Mouse (Mus musculus) adrenal gland, adult 8-10 months (tissue): ENCODE results near the gene Odf3l2. TPM values are rescaled to one million over a fixed set of nuclear protein-coding genes. Genes with fewer than 3 reads are reported as not detected.

ENCODE experiments used
- DNase-seq: peaks from one replicate; pipeline ENCODE4 v3.0.0; 2022
- total RNA-seq, 4 experiments: library from RNA; stranded (reverse); gene quantifications; 2 replicates each; pipeline ENCODE4 v1.2.4; 2022

Odf3l2 gene
- total RNA-seq, 4 experiments from 2014 or later = not detected

DNA sequence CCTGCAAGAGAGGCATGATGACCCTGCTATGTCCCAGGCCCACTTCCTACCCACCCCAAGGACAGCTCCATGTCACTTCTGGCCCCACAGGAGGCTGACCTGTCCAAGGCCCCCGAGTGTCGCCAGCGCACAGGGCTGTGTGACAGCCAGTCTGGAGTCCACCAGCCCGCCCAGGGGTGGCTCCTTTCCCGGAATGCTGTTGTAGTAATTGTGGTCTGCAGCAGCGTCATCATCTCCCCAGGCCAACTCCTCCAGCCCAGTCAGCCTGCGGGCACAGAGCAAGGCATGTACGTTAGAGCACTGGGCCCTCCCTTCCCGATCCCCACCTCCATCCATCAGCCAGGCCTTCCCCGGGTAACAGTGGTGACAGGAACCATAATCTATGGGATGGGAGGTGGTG lies 19.4 kb downstream of the Odf3l2 start:
- no peak for DNase-seq

DNA sequence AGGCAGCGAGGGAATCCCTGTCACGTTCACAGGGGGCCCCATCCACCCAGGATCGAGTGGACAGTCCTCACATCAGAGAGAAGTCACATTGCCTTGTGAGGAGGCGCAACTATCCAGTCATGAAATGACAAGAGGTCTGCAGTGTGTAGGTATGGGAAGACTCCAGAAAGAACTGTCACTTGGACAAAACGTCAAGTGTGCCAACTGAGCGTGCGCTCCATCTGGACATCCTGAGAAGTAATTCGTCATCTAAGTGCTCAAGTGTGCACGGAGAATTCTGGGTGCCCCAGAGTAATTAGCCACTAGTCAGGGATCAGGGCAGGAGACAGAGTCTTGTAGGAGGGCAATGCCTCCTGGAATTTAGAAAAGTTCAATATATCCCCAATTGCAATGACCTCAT lies 20.1 kb downstream of the Odf3l2 start:
- no peak for DNase-seq

DNA sequence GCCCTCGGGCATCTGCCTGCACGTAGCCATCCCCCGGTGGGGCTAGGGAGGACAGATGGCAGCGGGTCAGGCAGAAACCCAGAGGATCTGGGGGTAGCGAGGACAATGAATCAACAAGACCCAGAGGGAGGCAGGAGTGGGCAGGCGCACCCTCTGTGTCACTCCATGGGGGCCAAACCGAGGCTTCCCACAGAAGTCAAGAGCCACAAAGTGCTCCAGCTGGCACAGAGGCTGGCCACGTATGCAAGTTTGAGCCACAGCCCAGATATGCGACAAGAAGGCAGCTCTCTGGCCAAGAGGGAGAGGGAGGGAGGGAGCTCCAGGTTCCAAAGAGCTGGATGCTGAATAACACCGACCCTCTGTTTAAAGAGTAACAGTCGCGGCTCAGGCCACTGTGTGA lies 21.6 kb downstream of the Odf3l2 start:
- no peak for DNase-seq

DNA sequence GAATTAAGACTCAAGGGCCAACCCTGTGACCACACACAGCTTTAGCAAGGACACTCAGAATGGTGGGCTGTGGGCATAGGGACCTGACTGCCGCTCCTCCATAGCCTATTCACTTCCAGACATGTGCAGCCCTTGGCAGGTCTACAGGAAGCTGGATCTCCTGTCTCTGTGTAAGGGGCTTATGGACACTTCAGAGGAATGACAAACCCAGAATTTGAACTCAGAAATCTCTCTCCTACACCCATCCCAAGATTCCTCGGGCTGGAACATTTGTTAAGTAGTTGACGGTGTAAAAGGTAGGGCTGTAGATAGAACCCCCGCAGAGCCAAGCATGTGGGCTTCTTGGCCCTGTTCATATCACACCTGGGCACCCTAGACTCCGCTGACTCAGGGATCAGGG lies 29.2 kb downstream of the Odf3l2 start:
- no peak for DNase-seq

DNA sequence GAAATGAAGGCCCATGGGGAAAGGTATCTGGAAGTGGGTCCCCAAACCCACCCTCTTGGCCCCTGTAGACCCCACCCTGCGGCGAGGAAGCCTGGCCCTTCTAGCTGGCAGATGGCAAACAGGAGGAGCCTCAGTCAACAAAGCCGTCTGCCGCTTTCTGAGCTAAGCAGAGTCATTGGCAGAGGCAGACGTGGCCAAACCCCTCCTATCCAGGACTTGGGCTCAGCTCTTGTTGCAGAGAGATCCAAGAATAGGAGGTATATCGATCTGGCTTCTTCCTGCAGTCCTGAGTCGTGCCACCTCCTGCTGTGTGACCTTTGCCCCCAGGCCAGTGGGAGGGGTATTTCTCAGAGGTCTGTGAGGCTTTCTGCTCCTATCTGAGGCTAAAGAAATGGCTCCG lies 29.7 kb downstream of the Odf3l2 start:
- DNase-seq = no peak

DNA sequence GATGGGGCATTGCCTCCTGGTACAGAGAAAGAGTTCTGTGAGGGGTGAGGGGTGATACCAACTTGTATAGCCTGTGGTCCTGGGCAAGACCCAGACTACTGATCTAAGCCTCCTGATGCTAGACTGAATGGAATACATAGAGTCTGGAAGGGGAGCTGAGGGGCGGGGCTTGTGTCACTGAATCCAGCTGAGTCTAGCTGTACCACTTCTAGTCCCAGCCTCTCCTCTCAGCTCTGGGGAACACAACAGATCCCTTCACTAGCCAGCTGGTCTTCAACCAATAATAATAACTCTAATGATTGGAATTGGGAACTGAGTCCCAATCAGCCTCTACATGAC lies 31.3 kb downstream of the Odf3l2 start:
- DNase-seq = no peak

DNA sequence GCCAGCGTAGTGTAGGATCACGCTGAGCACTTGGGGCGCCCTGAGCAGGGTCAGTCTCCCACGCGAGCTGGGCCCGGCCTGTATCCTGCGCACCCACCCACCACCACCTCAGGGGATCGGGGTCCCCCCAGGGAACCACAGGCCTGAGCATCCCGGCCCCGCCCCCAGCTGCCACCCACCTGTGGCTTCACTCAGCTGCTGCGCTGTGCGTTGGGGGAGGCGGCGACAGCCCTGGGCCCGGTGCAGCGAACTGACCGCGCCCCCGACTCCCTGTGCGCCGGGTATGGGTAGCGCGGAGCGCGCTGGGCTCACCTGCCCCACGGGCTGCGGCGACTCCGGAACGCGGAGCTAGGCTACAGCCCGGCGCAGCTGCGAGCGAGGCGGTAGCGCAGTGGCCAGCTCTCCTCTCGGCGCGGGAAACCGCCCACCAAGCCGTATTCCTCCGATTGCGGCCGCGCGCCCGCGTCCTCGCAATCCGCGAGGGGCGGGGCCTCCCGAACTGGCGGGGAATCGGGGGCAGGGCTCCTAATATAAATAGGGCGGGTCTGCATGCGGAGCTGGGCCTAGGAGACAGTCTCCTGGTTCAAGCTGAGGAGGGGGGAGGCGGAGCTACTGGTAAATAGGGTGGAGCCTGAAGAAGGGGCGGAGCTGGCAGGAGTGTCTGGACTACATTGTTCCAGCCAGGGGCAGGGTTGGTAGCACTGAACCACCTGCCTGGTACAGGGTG lies 31.8 kb downstream of the Odf3l2 start, which contains the start of gene C2cd4c:
Gene C2cd4c (minus strand): TSS at position 448 of the 727 bp plus-strand sequence.
- DNase-seq = no peak

DNA sequence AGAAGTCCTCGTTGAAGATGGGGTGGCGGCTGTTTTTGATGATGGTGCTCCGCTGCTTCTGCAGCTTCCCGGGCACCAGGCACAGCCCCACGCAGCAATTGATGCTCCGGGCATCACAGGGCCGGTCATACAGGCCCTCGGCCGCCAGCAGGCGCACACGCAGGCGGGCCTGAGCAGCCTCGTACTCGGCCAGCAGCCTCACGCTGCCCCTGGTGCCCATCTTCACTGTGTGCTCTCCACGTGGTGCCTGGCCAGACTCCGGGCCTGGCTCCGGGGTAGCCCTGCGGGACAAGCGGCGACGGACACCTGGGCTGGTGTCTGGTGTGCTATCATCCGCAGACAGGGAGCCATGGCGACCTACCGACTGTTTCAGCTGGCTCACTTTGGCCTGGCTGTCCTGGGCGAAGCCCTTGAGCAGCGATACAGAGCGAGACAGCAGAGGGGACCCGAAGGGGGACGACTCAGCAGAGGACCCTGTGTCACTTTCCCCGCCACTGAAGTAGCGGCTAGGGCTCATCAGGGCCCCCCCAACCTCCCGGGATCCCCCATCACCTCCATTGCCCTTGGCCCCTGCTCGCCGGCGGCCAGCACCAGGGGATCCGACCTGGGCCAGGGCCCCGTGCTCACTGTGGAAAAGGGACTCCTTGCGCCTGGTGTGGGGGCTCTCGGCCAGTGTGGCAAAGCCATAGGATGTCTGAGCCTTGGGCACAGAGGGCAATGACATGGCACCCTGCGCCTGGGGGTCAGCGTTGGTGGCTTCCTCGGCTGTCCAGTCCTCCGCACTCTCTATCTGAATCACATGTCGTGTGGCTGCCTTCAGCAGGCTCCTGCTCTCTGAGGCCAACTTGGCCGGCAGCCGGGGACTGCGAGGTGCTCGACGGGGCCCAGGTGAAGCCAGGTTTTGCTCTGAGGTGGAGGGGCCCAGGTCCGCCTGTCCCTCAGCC lies 33.1 kb downstream of the Odf3l2 start:
- DNase-seq = no peak

DNA sequence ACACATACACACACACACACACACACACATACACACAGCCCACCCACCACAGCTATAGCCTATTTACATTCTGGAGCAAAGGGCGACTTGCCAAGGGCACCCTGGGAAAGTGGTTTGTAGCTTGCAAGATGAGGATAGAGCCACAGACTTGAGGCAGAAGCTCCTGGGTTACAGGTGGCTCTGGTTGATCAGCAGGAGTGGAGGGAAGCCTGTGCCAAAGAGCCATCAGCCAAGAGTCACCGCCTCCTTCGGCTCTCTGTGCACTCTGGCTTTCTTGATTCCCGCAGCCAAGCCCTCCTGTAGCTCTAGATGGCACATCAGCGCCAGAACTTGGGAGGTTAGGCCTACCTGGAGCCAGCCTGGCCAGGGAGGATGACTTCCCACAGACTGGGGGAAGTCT lies 34.2 kb downstream of the Odf3l2 start:
- no peak for DNase-seq

DNA sequence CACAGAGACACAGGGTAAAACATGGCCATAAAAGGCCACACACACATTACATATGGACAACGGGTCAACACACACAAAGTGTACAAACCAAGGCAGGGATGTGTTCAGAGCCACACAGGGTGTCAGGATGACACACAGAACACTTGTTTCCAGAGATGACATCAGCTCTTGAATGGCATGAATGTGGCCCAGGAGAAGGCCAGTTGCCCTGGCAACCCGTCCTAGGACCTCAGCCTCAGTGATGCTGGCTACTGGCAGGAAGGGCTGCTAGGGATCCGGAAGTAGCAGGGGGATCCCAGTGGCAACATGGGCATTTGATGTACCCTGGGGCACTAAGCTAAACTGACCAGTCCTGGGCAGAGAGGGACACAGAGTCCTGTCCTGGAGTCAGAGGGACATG lies 36.3 kb downstream of the Odf3l2 start:
- no peak for DNase-seq

DNA sequence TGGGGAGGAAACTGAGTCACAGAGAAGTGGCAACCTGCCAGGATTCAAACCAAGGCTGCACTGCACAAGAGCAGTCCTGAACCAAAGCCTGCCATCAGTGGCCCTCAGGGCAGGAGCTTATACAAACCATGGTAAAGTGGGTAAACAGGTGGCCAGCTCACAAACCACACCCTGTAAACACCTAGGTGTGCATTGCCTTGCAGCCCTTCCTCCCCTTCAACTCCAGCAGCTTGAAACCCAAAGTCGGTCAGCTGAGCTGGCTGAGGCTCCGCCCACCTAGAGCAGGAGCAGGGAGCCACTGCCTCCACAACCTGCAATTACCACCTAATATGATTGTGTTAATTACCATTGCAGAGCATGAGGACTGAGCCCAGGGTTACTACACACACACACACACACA lies 37.6 kb downstream of the Odf3l2 start:
- no peak for DNase-seq

DNA sequence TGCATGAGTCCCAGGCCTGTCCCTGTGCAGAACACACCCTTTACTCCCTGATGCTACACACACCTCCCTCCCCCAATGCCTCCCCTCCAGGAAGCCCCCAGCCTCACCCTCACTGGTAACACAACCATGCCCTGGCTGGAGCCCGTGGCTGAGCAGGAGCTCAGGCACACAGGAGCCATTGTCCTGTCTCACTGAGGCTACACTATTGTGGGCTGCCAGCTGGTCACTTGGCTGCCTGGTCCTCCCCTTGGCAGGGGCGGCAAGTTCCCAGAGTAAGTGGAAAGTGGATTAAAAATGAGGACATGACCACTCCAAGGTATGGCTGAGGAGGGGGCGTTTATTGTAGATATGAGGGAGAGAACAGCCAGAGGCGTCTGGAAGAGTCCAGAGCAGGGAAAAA lies 39.0 kb downstream of the Odf3l2 start:
- no peak for DNase-seq

DNA sequence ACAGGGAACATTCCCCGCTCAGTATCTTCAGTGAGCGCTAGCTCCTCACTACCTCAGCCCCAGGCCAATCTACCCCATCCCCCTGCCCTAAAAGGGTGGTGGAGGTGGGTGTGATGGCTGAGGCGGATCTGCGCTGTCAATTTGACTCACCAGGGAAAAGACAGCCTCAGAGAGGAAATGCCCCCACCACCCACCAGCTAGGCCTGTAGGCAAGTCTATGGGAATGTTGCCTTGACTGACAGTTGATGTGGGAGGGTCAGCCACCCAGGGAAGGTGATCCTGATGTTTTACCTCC lies 47.7 kb downstream of the Odf3l2 start:
- DNase-seq = no peak

DNA sequence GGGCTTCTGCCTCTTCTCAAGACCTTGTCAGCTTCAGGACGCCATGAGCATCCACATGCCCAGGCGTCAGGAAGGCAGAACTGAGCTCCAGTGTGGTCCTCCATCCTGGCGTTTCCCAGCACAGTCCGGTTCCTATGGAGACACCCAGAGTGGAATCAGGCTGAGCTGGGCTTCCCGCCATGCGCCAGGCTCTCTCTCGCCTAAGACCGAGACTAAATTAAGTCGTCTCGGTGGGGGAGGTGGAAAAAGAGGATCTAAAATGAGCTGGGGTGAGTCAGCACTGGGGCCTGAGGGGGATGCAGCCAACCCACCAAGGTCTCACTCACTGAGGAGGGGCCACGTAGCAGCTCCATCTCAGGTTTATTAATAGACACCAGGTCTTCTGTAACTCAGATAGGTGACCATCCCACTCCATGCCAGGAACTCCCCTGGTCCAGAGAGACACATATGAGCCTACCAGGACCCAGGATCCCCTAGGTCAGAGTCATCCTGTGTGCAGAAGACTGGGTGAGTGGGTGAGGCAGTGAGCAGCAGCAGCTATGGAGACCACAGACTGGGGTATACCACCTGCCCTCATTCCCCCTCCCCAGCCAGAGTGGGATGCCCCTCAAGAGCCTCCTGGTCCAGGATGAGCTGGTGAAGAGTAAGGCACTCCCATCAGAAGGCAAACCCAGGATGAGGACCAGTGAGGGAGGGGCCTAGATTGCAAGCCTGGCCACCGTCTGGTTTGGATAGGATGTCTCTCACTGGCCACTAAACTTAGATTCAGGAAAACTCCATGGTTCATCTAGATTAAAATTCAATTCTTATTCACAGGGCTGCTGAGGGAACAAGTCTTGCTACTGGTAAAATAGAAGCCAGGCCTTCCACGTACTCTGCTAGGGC lies 48.2 kb downstream of the Odf3l2 start:
- DNase-seq = no peak

DNA sequence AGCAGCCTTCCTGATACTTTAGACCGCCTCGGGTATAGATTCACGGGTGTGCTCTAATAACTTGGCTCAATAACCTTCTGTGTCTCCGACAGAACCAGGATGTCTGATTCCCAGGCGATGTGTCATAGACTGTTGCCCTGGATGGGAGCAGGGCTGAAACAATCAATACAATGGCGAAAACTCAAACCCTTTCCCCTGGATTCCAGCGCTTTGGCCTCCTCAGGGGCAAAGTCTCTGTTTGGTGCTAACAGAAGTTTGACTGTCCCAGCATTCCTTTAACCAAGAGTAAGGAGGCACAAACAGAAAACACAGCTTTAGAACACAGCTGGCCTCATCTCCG lies 50.0 kb downstream of the Odf3l2 start:
- DNase-seq = no peak

DNA sequence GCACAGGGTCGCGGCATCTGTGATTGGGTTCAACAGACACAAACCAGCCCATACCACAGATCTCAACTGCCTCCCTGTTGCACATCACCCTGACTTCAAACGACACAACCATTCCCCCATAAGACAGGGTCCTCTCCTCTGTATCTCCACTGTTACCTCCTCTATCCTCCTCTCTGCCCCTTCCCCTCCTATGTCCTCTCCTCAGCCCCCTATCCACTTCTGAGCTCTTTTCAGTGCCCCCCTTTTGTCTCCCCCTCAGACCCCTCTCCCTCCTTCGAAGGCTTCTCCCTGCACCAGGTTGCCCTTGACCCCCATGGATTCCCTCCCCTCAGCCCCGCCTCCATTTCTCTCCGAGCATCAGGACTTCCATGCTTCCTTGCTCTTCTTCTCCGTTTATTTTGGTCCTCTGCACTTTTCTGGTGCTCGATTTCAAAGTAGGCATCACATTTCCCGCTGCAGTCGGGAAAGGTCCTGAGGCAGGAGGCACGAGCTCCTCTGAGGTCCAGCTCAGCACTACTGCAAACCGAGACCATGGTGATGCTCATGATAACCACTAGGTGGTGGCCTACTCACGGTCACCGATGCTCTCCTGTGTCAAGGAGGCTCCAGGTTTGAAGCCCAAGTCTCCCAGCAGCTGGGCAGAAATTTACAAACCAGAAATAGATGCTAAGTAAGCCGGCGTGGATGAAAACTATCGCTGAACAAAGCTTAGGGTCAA lies 50.5 kb downstream of the Odf3l2 start:
- DNase-seq = peak; percentile 31

DNA sequence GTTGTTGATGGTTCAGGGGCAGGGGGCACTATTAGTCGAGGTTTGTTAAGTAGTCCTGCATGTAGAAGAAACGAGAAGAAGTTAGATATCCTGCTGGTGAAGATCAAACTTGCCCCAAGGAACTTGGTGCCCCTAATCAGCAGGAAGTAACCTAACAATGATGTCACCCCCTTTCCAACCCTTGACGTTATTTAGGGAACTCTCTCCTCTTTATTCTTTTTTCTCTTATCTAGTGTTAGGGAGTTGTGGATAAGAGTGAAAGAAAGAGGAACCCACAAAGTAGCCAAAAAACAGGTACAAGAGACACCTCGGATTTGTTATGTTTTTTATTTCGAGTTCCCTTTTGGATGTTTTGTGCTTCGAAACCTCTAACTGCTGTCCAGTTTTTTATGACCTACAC lies 51.4 kb downstream of the Odf3l2 start:
- DNase-seq = no peak

DNA sequence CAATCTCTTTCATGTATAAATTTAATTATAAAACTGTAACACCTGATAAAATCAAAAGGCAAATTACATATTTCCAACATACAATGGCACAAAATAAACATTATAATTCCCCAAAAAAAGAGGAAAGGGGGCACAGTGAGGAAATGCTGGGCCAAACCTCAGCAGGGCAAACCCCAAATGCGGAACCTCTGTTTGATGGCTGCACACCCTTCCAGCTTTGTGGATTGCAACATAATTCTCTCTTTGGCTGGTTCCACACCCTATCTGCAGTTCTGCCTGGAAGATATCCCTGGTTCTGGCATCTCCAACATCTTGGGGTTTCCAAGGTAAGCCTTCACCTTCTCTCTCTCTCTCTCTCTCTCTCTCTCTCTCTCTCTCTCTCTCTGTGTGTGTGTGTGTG lies 54.8 kb downstream of the Odf3l2 start:
- DNase-seq = no peak
